ENCODE assay signal across 1 mouse cellular context in genomic region chr16:32110951-32111699, GRCm38 (mm10).
TF ChIP-seq lines count a peak whose summit lies in the region.

No protein-coding gene starts in this region.

TF ChIP-seq in CH12.LX, 34 proteins besides CTCF, POLR2A, EP300 and RAD21:
- no peak for TF ChIP-seq MAFK (IDR thresholded peaks at IDR 0.05; ENCODE audit: insufficient replicate concordance, low read length)
- TF ChIP-seq KAT2A (IDR thresholded peaks at IDR 0.05; ENCODE audit: insufficient replicate concordance, low read length) = no peak
- no peak for TF ChIP-seq ZC3H11A (IDR thresholded peaks at IDR 0.05; ENCODE audit: low read depth, low read length)
- TF ChIP-seq PAX5 (IDR thresholded peaks at IDR 0.05; ENCODE audit: low read length) = no peak
- TF ChIP-seq NELFE (IDR thresholded peaks at IDR 0.05; ENCODE audit: low read depth, low read length) = no peak
- TF ChIP-seq USF2 (conservative IDR thresholded peaks at IDR 0.05; ENCODE audit: low read depth, low read length) = no peak
- TF ChIP-seq JUN (IDR thresholded peaks at IDR 0.05; ENCODE audit: insufficient read depth, low read depth, low read length) = peak; percentile 75
- TF ChIP-seq SIN3A (IDR thresholded peaks at IDR 0.05; ENCODE audit: low read length) = no peak
- TF ChIP-seq MAX (IDR thresholded peaks at IDR 0.05; ENCODE audit: low read length) = no peak
- no peak for TF ChIP-seq RCOR1 (conservative IDR thresholded peaks at IDR 0.05; ENCODE audit: low read depth, low read length)
- TF ChIP-seq MYC (IDR thresholded peaks at IDR 0.05; ENCODE audit: low read depth, low read length) = peak; percentile 39; the same call in 1 of the 2 replicates
- no peak for TF ChIP-seq USF1 (IDR thresholded peaks at IDR 0.05; ENCODE audit: low read depth, low read length)
- TF ChIP-seq HCFC1 (IDR thresholded peaks at IDR 0.05; ENCODE audit: low read depth, low read length) = no peak
- no peak for TF ChIP-seq ZKSCAN1 (IDR thresholded peaks at IDR 0.05; ENCODE audit: borderline replicate concordance, low read depth, low read length)
- TF ChIP-seq ELF1 (IDR thresholded peaks at IDR 0.05; ENCODE audit: low read depth, low read length) = no peak
- peak; percentile 33; the same call in 1 of the 2 replicates for TF ChIP-seq BHLHE40 (IDR thresholded peaks at IDR 0.05; ENCODE audit: low read depth, low read length)
- TF ChIP-seq MXI1 (IDR thresholded peaks at IDR 0.05; ENCODE audit: low read depth, low read length) = no peak
- no peak for TF ChIP-seq MAZ (IDR thresholded peaks at IDR 0.05; ENCODE audit: low read depth, low read length)
- no peak for TF ChIP-seq ZNF384 (IDR thresholded peaks at IDR 0.05; ENCODE audit: low read depth, low read length)
- no peak for TF ChIP-seq ETS1 (conservative IDR thresholded peaks at IDR 0.05; ENCODE audit: low read depth, low read length)
- TF ChIP-seq IRF4 (IDR thresholded peaks at IDR 0.05; ENCODE audit: low read depth, low read length) = no peak; the same call in 1 of the 2 replicates
- no peak for TF ChIP-seq TBP (conservative IDR thresholded peaks at IDR 0.05; ENCODE audit: low read depth, low read length)
- TF ChIP-seq SMC3 (IDR thresholded peaks at IDR 0.05; ENCODE audit: low read depth, low read length) = peak; percentile 49
- TF ChIP-seq ZMIZ1 (IDR thresholded peaks at IDR 0.05; ENCODE audit: low read depth, low read length) = no peak
- TF ChIP-seq JUND (conservative IDR thresholded peaks at IDR 0.05; ENCODE audit: low read depth, low read length) = peak; percentile 60; the same call in 1 of the 2 replicates
- no peak for TF ChIP-seq NRF1 (IDR thresholded peaks at IDR 0.05; ENCODE audit: low read depth, low read length)
